Mouse (Mus musculus) liver, adult 2 months (tissue): Measurements from ENCODE around the gene Sh3pxd2a. TPM values are rescaled to one million over a fixed set of nuclear protein-coding genes. Genes with fewer than 3 reads are reported as not detected.

Experiments
- DNase-seq: peaks from one replicate; pipeline ENCODE4 v3.0.0-alpha.2; 2011; ENCODE audit warnings: low read depth, low spot score; ENCODE audit errors: extremely low read depth
- H3K27ac ChIP-seq: fragments of 200-500 bp; replicated peaks from 2 replicates; pipeline ENCODE4 v1.5.1; 2012; ENCODE audit warnings: low read depth, mild to moderate bottlenecking, control low read depth, inconsistent platforms, low read length; ENCODE audit not compliant: insufficient read depth
- H3K27me3 ChIP-seq: fragments of 200-500 bp; 2 replicates; pipeline ENCODE4 v1.6.1; 2012; ENCODE audit warnings: mild to moderate bottlenecking, moderate library complexity, low read length, inconsistent platforms; ENCODE audit not compliant: control insufficient read depth, insufficient read depth
- H3K36me3 ChIP-seq: fragments of 200-500 bp; 2 replicates; pipeline ENCODE4 v1.6.1; 2012; ENCODE audit warnings: low read length, inconsistent platforms; ENCODE audit not compliant: control insufficient read depth, insufficient read depth
- H3K4me1 ChIP-seq: fragments of 200-500 bp; 2 replicates; pipeline ENCODE4 v1.6.1; 2011; ENCODE audit warnings: low read length; ENCODE audit not compliant: control insufficient read depth, insufficient read depth
- H3K4me3 ChIP-seq: fragments of 200-500 bp; 2 replicates; pipeline ENCODE4 v1.5.1; 2011; ENCODE audit warnings: low read depth, mild to moderate bottlenecking, control low read depth, low read length, moderate library complexity; ENCODE audit not compliant: insufficient read depth
- H3K79me2 ChIP-seq: fragments of 200-500 bp; 2 replicates; pipeline ENCODE4 v1.6.1; 2012; ENCODE audit warnings: inconsistent platforms, mild to moderate bottlenecking, low read length, moderate library complexity; ENCODE audit not compliant: control insufficient read depth, insufficient read depth
- H3K9ac ChIP-seq: fragments of 200-500 bp; 2 replicates; pipeline ENCODE4 v1.6.1; 2012; ENCODE audit warnings: low read depth, mild to moderate bottlenecking, control low read depth, inconsistent platforms, low read length
- CTCF ChIP-seq: fragments of 200-500 bp; IDR thresholded peaks from 2 replicates; pipeline ENCODE4 v1.5.1; 2011; ENCODE audit warnings: low read depth, low read length, control low read depth
- POLR2A ChIP-seq: fragments of 200-500 bp; IDR thresholded peaks from 2 replicates; pipeline ENCODE4 v1.6.1; 2011; ENCODE audit warnings: low read length, control low read depth; ENCODE audit not compliant: insufficient read depth; ENCODE audit errors: extremely low read depth
- WGBS: fragments of 180-500 bp; shearing (Covaris S2); methylation state at CpG from one replicate; pipeline ENCODE4 v1.1.7; 2018; 5-methylcytosine and 5-hydroxymethylcytosine counted together
- polyA plus RNA-seq: library from polyadenylated mRNA; depleted of rRNA; stranded (reverse); fragments of >200 nt; gene quantifications from 2 replicates; pipeline ENCODE4 v1.2.3, GENCODE M21; 2012
- total RNA-seq: library from RNA; depleted of rRNA; stranded (reverse); fragments of >200 nt; gene quantifications from 2 replicates; pipeline ENCODE4 v1.2.3, GENCODE M21; 2014

Gene Sh3pxd2a
- total and polyA plus RNA-seq, 2 experiments = 4.2 to 10.0 TPM

- 80% methylated on average over 4 of the region's 4 CpGs for WGBS
- Histone ChIP-seq H3K27ac (no peak overlapping the region), H3K9ac (no peak overlapping the region), H3K79me2 (no peaks in the 10 kb centered on the region), H3K36me3 (no peaks in the 10 kb centered on the region), H3K27me3 (no peaks in the 10 kb centered on the region), H3K4me3 (no peak overlapping the region), H3K4me1 (peaks cover 5% of the 10 kb centered on the region)
- TF ChIP-seq CTCF = no peak
- no peak for TF ChIP-seq POLR2A
- DNase-seq = peak; percentile 34
Measured at GRCm38 (mm10) chr19:47224743-47225142, 239.5 kb downstream of the Sh3pxd2a start.

- Histone ChIP-seq H3K27me3 (no peaks in the 10 kb centered on the region), H3K4me1 (peaks cover 8% of the 10 kb centered on the region), H3K4me3 (no peak overlapping the region), H3K36me3 (no peaks in the 10 kb centered on the region), H3K27ac (no peak overlapping the region), H3K9ac (no peak overlapping the region), H3K79me2 (no peaks in the 10 kb centered on the region)
- 73% methylated on average over 15 of the region's 15 CpGs for WGBS
- DNase-seq = no peak
- TF ChIP-seq POLR2A = no peak
- no peak for TF ChIP-seq CTCF
Measured at GRCm38 (mm10) chr19:47222841-47223557, 241.2 kb downstream of the Sh3pxd2a start.

- Histone ChIP-seq H3K4me1 (peaks cover 8% of the 10 kb centered on the region), H3K27ac (no peak overlapping the region), H3K4me3 (no peak overlapping the region), H3K27me3 (no peaks in the 10 kb centered on the region), H3K9ac (no peak overlapping the region), H3K79me2 (no peaks in the 10 kb centered on the region), H3K36me3 (no peaks in the 10 kb centered on the region)
- DNase-seq = no peak
- WGBS = 86% methylated on average over 8 of the region's 8 CpGs
- no peak for TF ChIP-seq CTCF
- no peak for TF ChIP-seq POLR2A
Measured at GRCm38 (mm10) chr19:47222154-47222840, 241.9 kb downstream of the Sh3pxd2a start.

GRCm38 (mm10) chr19:47221500-47222153 lies 242.6 kb downstream of the Sh3pxd2a start:
- no peak overlapping the region for H3K4me3 ChIP-seq
- H3K79me2 ChIP-seq = no peaks in the 10 kb centered on the region
- TF ChIP-seq CTCF (no peak), POLR2A (no peak)
- H3K27me3 ChIP-seq = no peaks in the 10 kb centered on the region
- H3K4me1 ChIP-seq = peaks cover 8% of the 10 kb centered on the region
- no peaks in the 10 kb centered on the region for H3K36me3 ChIP-seq
- DNase-seq = no peak
- H3K9ac ChIP-seq = no peak overlapping the region
- WGBS = 91% methylated on average over 7 of the region's 7 CpGs
- no peak overlapping the region for H3K27ac ChIP-seq

GRCm38 (mm10) chr19:47221006-47221405 lies 243.2 kb downstream of the Sh3pxd2a start:
- no peak for DNase-seq
- Histone ChIP-seq H3K36me3 (no peaks in the 10 kb centered on the region), H3K27me3 (no peaks in the 10 kb centered on the region), H3K4me3 (no peak overlapping the region), H3K27ac (no peak overlapping the region), H3K79me2 (no peaks in the 10 kb centered on the region), H3K4me1 (peaks cover 8% of the 10 kb centered on the region), H3K9ac (no peak overlapping the region)
- TF ChIP-seq CTCF = no peak
- 93% methylated on average over 4 of the region's 4 CpGs for WGBS

- 41% methylated on average over 2 of the region's 2 CpGs for WGBS
- no peak overlapping the region for H3K9ac ChIP-seq
Measured at GRCm38 (mm10) chr19:47220232-47220631, 244.0 kb downstream of the Sh3pxd2a start.

More at GRCm38 (mm10) chr19:47220232-47220631, 244.0 kb downstream of the Sh3pxd2a start:
- Histone ChIP-seq H3K27me3 (no peaks in the 10 kb centered on the region), H3K4me1 (peaks cover 8% of the 10 kb centered on the region), H3K27ac (no peak overlapping the region), H3K36me3 (no peaks in the 10 kb centered on the region), H3K4me3 (no peak overlapping the region), H3K79me2 (no peaks in the 10 kb centered on the region)
- DNase-seq = peak; percentile 93
- TF ChIP-seq CTCF (no peak), POLR2A (no peak)
